In genomic region chr1:134704396-134705306, GRCm38 (mm10) we compare ENCODE assay signal across 9 mouse cellular contexts. TPM values are rescaled to one million over a fixed set of nuclear protein-coding genes. Genes with fewer than 3 reads are reported as not detected.
DNase-seq lines count a peak whose midpoint lies in the region; ATAC-seq and TF ChIP-seq lines count a peak whose summit lies in the region.
"Had no signal": no experiment of that assay in that cellular context is flagged by ENCODE, and none has a peak within 500 bp of the region (broad histone marks: within the 10 kb centered on the region; RNA-seq: fewer than 3 reads in every experiment).

No protein-coding gene starts in this region.

- peak; percentile 88 for TF ChIP-seq CTCF in heart, adult 2 months (IDR thresholded peaks at IDR 0.05)

- no peak for TF ChIP-seq POLR2A in heart, adult 2 months (IDR thresholded peaks at IDR 0.05; ENCODE audit: insufficient read depth, low read depth, low read length)

- DNase-seq in heart, adult 2 months: peak in 1 of 2 experiments; percentile 51
- DNase-seq in 3T3-L1 (ENCODE audit: low read depth, low spot score): peak; percentile 32
- peak; percentile 68 for DNase-seq in R1 (ENCODE audit: low read depth, low spot score)
- peak; percentile 67 for DNase-seq in embryo, embryonic 11 days
- peak; percentile 21 to 25 for DNase-seq in left cerebral cortex, postnatal 25 days (ENCODE audit: low spot score in 2 of 2)
- DNase-seq in layer of hippocampus, postnatal 14 days (ENCODE audit: low spot score in 2 of 2): no peak

- intact Hi-C loops in heart, adult 2 months (cut with DNase I): no loop called here
- intact Hi-C loops in left cerebral cortex, postnatal 25 days (cut with DNase I): no loop called here

- no peak for ATAC-seq in heart, embryonic 12.5 days (ENCODE audit: insufficient number of reproducible peaks, low FRiP score)
- no peak for ATAC-seq in neural tube, embryonic 15.5 days (ENCODE audit: low FRiP score)

- no peaks in the 10 kb centered on the region for H3K9me3 ChIP-seq in heart, embryonic 12.5 days (replicated peaks)
- no peaks in the 10 kb centered on the region for H3K9me3 ChIP-seq in neural tube, embryonic 15.5 days (replicated peaks)

- no peak overlapping the region for H3K27ac ChIP-seq in heart, adult 2 months
- no peak overlapping the region for H3K27ac ChIP-seq in heart, embryonic 12.5 days (ENCODE audit: poor library complexity, severe bottlenecking)
- H3K27ac ChIP-seq in neural tube, embryonic 15.5 days (replicated peaks): no peak overlapping the region

- TF ChIP-seq EP300 in heart, adult 2 months (IDR thresholded peaks at IDR 0.05; ENCODE audit: insufficient read depth, low read depth, low read length): no peak

- 39% methylated on average over 22 of the region's 22 CpGs for WGBS in heart, adult 2 months
- WGBS in heart, embryonic 12.5 days: 33% methylated on average over 22 of the region's 22 CpGs
- 34% methylated on average over 22 of the region's 22 CpGs for WGBS in neural tube, embryonic 15.5 days

- H3K9ac ChIP-seq in heart, adult 2 months (ENCODE audit: low read depth, low read length): no peak overlapping the region
- H3K9ac ChIP-seq in heart, embryonic 12.5 days: no peak overlapping the region
- H3K9ac ChIP-seq in neural tube, embryonic 15.5 days (replicated peaks): no peak overlapping the region

- H3K36me3 ChIP-seq in heart, adult 2 months (ENCODE audit: control insufficient read depth, insufficient read depth, low read length): no peaks in the 10 kb centered on the region
- no peaks in the 10 kb centered on the region for H3K36me3 ChIP-seq in heart, embryonic 12.5 days
- H3K36me3 ChIP-seq in neural tube, embryonic 15.5 days: no peaks in the 10 kb centered on the region

- H3K27me3 ChIP-seq in heart, adult 2 months (ENCODE audit: control insufficient read depth, insufficient read depth, low read length): peaks cover 16% of the 10 kb centered on the region
- H3K27me3 ChIP-seq in heart, embryonic 12.5 days (replicated peaks): peaks cover 59% of the 10 kb centered on the region
- peaks cover 23% of the 10 kb centered on the region for H3K27me3 ChIP-seq in neural tube, embryonic 15.5 days (replicated peaks)

- H3K4me1 ChIP-seq in heart, adult 2 months (ENCODE audit: control insufficient read depth, insufficient read depth, low read length): no peaks in the 10 kb centered on the region
- peaks cover 22% of the 10 kb centered on the region for H3K4me1 ChIP-seq in heart, embryonic 12.5 days (replicated peaks)
- peaks cover 41% of the 10 kb centered on the region for H3K4me1 ChIP-seq in neural tube, embryonic 15.5 days

- no peak overlapping the region for H3K4me2 ChIP-seq in heart, embryonic 12.5 days
- H3K4me2 ChIP-seq in neural tube, embryonic 15.5 days: peak overlapping the region; percentile 33

- no peak overlapping the region for H3K4me3 ChIP-seq in heart, adult 2 months
- no peak overlapping the region for H3K4me3 ChIP-seq in heart, embryonic 12.5 days
- no peak overlapping the region for H3K4me3 ChIP-seq in neural tube, embryonic 15.5 days (replicated peaks)

- no peaks in the 10 kb centered on the region for H3K79me2 ChIP-seq in heart, adult 2 months (replicated peaks; ENCODE audit: control insufficient read depth, insufficient read depth, low read length)

RNA-seq across cellular contexts. Expression of gene Syt2, which starts 58.2 kb away (rescaled TPM):
- under 1 TPM in 1 of 2 experiments, not detected in 1; 0.05 TPM for total RNA-seq in heart, adult 2 months (2021)
- 0.04 and 0.06 TPM in 2 replicates for polyA plus RNA-seq in heart, adult 2 months (2012; rRNA removed)
- 0.23 and 0.86 TPM in 2 replicates for polyA plus RNA-seq in heart, embryonic 12.5 days (2016; fragmentation: Nextera tagmentation; extraction: Ambion mirVana)
- total RNA-seq in left cerebral cortex, postnatal 25 days (2021): 10 to 100 TPM; 42.8 to 49.3 TPM
- 20.4 and 23.4 TPM in 2 replicates for polyA plus RNA-seq in neural tube, embryonic 15.5 days (2015; fragmentation: Nextera tagmentation; extraction: Ambion mirVana)
- total RNA-seq in layer of hippocampus, postnatal 14 days (2021): 10 to 100 TPM; 21.2 to 21.9 TPM
- total RNA-seq: neutrophil, adult 5-6 weeks had no signal

Comparison
In these comparisons a context has a peak if more than half of its experiments do, and no peak if none do; other contexts are left out.
1. DNase-seq: peak in 3T3-L1 (single experiment), R1 (single experiment), embryo, embryonic 11 days (single experiment) and left cerebral cortex, postnatal 25 days (2 of 2); none in layer of hippocampus, postnatal 14 days (0 of 2).
2. RNA of gene Syt2, which starts 58.2 kb away (total RNA-seq): 42.8 to 49.3 TPM in left cerebral cortex, postnatal 25 days and 21.2 to 21.9 TPM in layer of hippocampus, postnatal 14 days; 0.05 TPM in heart, adult 2 months; every median in the first group is over 10 times any median in the second.